Mouse (Mus musculus) left cerebral cortex, adult 11 months (tissue): Measurements from ENCODE around the gene Zfpm1.

ENCODE experiments used
- DNase-seq: peaks from one replicate; pipeline ENCODE4 v3.0.0; 2022; ENCODE audit warnings: low spot score

The Zfpm1 gene

DNA sequence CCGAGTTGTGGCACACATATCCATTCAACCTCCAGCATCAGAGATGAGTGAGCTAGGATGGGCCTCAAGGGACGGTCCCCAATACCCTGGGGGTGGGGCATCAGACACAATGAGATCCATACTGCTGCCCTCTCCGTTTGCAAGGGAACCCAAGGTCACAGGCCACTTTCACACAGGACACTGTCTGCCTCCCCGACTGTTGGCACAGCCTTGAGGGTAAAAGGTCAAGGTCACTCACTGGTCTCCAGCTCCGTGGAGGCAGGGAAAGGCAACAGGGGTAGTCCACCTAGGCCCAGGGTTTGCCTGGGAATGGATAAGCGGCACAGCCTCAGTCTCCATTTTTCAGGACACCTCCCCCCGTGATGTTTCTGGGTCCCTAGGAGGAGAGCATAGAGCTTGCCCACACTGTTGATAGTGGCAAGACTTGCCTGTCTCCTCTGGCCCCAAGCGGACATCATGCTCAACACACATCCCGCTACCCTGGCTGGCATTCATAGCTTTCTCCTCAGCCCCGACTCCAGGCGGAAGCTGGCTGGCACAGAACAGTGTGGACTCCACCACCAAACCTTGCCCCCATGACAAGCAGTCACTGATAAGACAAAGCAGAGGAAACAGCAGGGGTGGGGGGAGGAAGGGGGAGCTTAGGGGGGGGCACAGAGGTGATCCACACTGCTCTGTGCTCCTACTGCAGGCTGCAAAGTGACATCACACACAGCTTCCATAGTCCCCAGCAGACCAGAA, 7.1 kb upstream of the Zfpm1 start:
- DNase-seq = no peak

GRCm38 (mm10) chr8:122276308-122276707, 5.6 kb upstream of the Zfpm1 start:
- DNase-seq = no peak

DNA sequence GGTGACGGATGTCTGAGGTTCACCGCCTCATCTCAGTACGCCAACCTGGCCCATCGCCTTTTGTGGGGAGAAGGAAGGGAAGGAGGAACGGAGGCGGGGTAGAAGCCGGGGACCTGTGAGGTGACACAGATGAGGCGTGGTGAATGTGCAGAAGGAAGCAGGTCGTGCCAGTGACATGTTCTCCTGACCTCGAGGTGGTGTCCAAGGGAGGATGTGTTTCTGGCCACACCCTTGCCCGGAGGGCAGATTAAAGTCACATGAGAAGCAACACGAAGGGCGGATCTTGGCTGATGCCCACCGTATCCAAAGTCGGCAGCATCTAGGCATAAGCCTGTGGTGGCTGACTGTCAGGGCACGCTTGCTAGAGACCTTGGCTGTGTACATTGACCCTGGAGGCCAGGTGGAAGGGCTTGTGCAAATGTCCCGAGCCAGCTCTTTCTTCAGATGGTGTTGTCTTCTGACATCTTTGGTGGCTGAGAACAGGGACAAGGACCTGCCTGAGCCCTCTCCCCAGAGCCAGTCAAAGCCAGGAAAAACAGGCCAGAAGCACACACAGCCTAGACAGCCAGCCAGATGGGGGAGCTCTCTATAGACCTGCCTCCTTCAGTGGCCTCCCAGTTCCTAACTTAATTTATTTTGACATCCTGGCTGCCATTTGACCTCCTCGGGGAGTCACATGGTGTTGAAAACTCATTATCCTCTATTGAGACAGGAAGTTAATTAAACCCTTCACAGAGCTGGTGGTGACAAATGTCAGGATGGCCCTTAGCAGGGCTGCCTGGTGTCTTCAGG, 4.5 kb upstream of the Zfpm1 start:
- no peak for DNase-seq

- no peak for DNase-seq
Measured at GRCm38 (mm10) chr8:122280156-122280555, 1.8 kb upstream of the Zfpm1 start.

DNA sequence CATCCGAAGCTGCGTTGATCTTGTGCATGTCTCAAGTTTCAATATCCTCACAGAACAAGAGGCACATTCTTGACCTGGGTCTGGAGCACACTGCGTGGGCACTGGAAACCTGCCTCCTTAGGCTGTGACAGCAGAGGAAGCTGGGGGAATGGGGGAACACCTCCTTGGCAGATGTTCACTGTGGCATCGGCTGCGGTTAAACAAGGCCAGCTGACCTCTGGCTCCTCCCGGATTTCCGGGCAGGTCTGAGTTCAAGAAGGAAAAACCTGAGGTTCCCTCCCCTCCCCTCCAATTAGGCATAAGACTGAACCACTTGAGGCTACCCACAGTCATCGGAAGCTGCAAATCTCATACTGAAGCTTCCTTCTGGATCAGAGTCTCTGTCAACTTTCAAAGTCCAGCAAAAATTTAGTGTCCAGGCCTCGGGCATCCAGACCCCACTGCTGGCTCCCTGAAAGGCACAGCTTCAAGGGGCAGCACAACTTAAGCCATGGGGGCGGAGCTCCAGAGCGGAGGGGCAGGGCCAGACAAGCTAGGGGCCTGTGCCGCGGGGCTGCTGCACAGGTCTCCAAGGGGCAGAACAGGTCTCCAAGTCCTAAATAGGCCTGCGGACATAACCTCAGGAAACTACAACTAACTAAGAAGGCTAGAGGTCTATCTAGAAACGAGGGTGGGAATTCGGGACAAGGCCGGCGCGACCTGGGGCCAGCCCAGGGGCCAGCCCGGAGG, 1.2 kb upstream of the Zfpm1 start:
- no peak for DNase-seq

GRCm38 (mm10) chr8:122281317-122282034, 465 bp upstream of the Zfpm1 start:
- peak; percentile 98 for DNase-seq

- no peak for DNase-seq
Measured at GRCm38 (mm10) chr8:122282501-122283355, 787 bp downstream of the Zfpm1 start.

GRCm38 (mm10) chr8:122283356-122284202, 1.6 kb downstream of the Zfpm1 start:
- no peak for DNase-seq

DNA sequence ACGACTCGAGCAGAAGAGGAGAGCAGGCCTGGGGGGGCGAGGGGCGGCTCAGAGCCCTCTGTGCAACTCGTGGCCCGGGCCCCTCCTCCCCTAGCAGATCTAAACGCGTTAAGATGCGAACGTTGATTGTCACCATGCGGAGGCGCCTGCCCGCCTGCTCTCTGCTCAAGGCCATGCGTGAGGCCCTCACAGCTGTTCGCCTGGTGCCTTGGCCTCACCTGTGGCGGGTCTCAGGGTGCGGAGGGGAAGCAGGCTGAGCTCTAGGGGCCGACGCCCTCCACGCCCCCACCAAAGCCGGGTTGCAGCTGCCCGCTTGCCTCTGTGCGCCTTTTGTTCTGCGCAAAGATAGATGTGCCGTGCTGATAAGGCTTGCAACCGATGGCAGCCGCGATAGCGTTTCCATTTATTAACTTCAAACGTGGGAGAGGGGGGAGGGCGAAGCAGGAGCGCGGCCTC, 2.3 kb downstream of the Zfpm1 start:
- DNase-seq = no peak

GRCm38 (mm10) chr8:122284659-122285261, 2.8 kb downstream of the Zfpm1 start:
- DNase-seq = no peak

DNA sequence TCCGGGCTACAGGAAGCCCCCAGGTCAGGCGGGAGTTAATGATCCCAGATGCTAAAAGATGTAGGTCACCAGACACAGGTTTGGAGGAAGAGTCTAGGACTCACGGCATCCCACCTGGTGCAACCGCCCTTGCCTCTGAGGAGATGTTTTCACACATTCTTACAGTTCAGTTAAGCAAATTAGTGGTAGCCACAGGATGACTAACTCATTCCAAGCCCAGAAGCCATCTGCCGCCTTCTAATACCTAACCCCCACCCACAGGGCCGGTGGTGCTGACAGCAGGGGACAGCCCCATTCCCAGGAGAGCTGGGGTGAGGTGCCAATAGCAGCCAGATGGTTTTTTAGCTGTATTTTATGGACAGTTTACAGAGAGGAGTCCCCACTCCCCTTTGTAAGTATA, 3.8 kb downstream of the Zfpm1 start:
- DNase-seq = no peak

GRCm38 (mm10) chr8:122286899-122287298, 5.0 kb downstream of the Zfpm1 start:
- no peak for DNase-seq

DNA sequence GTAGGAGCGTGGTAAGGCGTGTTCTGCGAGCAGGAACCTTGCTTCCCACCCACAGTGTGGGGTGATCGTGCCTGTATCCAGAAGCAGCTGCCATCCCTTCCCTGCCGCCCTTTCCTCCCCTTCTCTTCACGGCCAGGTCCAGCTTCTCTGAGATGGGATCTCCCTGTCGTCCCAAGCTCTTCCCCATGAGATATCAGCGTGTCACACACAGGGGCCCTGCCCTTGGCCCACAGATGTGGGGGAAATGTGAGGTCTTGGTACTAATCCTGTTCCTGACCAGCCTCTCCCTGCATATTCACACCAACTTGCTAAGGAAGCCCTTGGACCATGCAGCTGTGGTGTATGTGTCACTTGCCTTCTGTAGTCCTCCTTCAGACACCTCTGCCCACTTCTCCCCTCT, 5.8 kb downstream of the Zfpm1 start:
- DNase-seq = no peak

GRCm38 (mm10) chr8:122288344-122288743, 6.4 kb downstream of the Zfpm1 start:
- DNase-seq = no peak

- DNase-seq = no peak
Measured at GRCm38 (mm10) chr8:122291075-122291474, 9.1 kb downstream of the Zfpm1 start.

DNA sequence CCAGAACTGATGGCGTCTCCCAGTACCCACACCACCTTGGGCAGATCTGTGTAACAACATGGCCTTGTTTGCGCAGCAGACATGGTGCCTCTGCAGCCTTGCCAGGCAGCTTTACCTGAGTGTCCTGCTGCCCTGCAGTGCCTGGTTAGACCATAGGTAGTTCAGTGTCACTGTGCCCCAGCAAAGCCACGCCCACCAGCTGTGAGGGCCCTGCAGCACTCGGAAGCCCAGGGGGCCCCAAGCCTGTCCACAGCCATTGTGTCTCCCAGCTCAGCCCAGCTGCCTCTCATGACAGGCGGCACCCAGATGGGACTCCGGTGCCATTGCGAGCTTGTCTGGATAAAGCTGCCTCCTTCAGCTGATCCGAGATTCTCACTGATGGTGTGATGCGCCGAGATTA, 9.6 kb downstream of the Zfpm1 start:
- DNase-seq = no peak

GRCm38 (mm10) chr8:122293484-122293883, 11.5 kb downstream of the Zfpm1 start:
- DNase-seq = no peak

DNA sequence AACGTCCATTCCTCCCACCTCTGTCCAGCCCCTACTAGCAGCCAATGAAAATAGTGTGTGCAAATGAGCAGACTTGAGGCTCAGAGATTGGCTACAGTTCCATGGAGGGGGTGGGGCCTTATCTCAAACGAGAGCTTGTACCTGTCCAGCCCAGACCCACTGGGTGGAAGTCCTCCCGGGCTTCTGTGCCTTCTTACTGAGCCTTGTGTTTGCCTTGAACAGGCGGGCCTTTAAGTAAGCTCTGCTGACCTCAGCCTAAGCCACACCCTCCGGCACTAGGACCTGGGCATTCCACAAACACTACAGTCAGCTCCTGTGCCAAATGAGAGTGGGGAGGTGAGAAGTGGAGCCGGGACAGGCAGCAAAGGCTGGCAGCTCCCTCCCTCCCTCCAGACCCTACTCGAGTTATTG, 12.3 kb downstream of the Zfpm1 start:
- DNase-seq = no peak

- no peak for DNase-seq
Measured at GRCm38 (mm10) chr8:122295389-122295788, 13.4 kb downstream of the Zfpm1 start.
